Mouse (Mus musculus) heart, embryonic 10.5 days (tissue): ENCODE results near the gene Cdc34. TPM values are rescaled to one million over a fixed set of nuclear protein-coding genes. Genes with fewer than 3 reads are reported as not detected.

ENCODE experiments used
- DNase-seq: peaks from one replicate; pipeline ENCODE4 v3.0.0-alpha.2; 2017; ENCODE audit warnings: low spot score
- H3K27ac ChIP-seq: fragments of 300-500 bp; sonication (generic); 2 replicates; pipeline ENCODE4 v1.5.1; 2016; ENCODE audit warnings: mild to moderate bottlenecking
- H3K27me3 ChIP-seq: fragments of 300-500 bp; sonication (generic); 2 replicates; pipeline ENCODE4 v1.6.1; 2016; ENCODE audit warnings: mild to moderate bottlenecking; ENCODE audit not compliant: poor library complexity, insufficient read depth, severe bottlenecking
- H3K36me3 ChIP-seq: fragments of 300-500 bp; sonication (generic); 2 replicates; pipeline ENCODE4 v1.6.1; 2016; ENCODE audit warnings: mild to moderate bottlenecking, moderate library complexity
- H3K4me1 ChIP-seq: fragments of 300-500 bp; sonication (generic); 2 replicates; pipeline ENCODE4 v1.6.1; 2016; ENCODE audit warnings: mild to moderate bottlenecking
- H3K4me3 ChIP-seq: fragments of 300-500 bp; sonication (generic); 2 replicates; pipeline ENCODE4 v1.5.1; 2016; ENCODE audit warnings: mild to moderate bottlenecking, moderate library complexity
- H3K9me3 ChIP-seq: fragments of 300-500 bp; sonication (generic); 2 replicates; pipeline ENCODE4 v1.6.1; 2016; ENCODE audit warnings: mild to moderate bottlenecking, moderate library complexity
- WGBS: fragments of 180-500 bp; shearing (Covaris S2); methylation state at CpG from one replicate; pipeline ENCODE4 v1.1.7; 2016; 5-methylcytosine and 5-hydroxymethylcytosine counted together
- polyA plus RNA-seq: library from polyadenylated mRNA; unstranded; fragments of >200 nt; fragmentation: Nextera tagmentation; extraction: Ambion mirVana; gene quantifications from 2 replicates; pipeline ENCODE4 v1.2.1, GENCODE M21; 2016

The Cdc34 gene
- polyA plus RNA-seq = 188 and 215 TPM in 2 replicates

- Histone ChIP-seq H3K36me3 (peaks cover 30% of the 10 kb centered on the region), H3K9me3 (no peaks in the 10 kb centered on the region), H3K4me1 (peaks cover 44% of the 10 kb centered on the region), H3K27ac (peak within 1 kb of the TSS; percentile 90), H3K27me3 (no peaks in the 10 kb centered on the region; the same call in 1 of the 2 replicates), H3K4me3 (peak within 1 kb of the TSS; percentile 85)
- under 1% methylated on average over 84 of the region's 84 CpGs for WGBS
- peak; percentile 99 for DNase-seq
These were observed at the start of gene Cdc34 for GRCm38 (mm10) chr10:79681591-79682245. Gene Cdc34, plus strand, starts transcription at chr10:79682195.

- 76% methylated on average over 17 of the region's 17 CpGs for WGBS
- Histone ChIP-seq H3K27ac (no peak overlapping the region), H3K36me3 (no peaks in the 10 kb centered on the region), H3K4me3 (no peak overlapping the region), H3K27me3 (peaks cover 30% of the 10 kb centered on the region), H3K4me1 (peaks cover 28% of the 10 kb centered on the region), H3K9me3 (no peaks in the 10 kb centered on the region)
- no peak for DNase-seq
These were observed 48.8 kb upstream of the Cdc34 start for GRCm38 (mm10) chr10:79633006-79633777.

GRCm38 (mm10) chr10:79636287-79636686 lies 45.7 kb upstream of the Cdc34 start:
- Histone ChIP-seq H3K9me3 (no peaks in the 10 kb centered on the region), H3K4me1 (peaks cover 36% of the 10 kb centered on the region), H3K4me3 (no peak overlapping the region), H3K36me3 (no peaks in the 10 kb centered on the region), H3K27ac (no peak overlapping the region), H3K27me3 (peaks cover 48% of the 10 kb centered on the region)
- no peak for DNase-seq
- 81% methylated on average over 8 of the region's 8 CpGs for WGBS

- no peak for DNase-seq
- Histone ChIP-seq H3K4me1 (peaks cover 36% of the 10 kb centered on the region), H3K36me3 (no peaks in the 10 kb centered on the region), H3K27me3 (peaks cover 48% of the 10 kb centered on the region), H3K27ac (peak within 1 kb of the TSS; percentile 88), H3K4me3 (peak within 1 kb of the TSS; percentile 88), H3K9me3 (no peaks in the 10 kb centered on the region)
- under 1% methylated on average over 109 of the region's 116 CpGs for WGBS
These were observed 44.6 kb upstream of the Cdc34 start, which contains the start of gene Shc2 for GRCm38 (mm10) chr10:79637128-79638110. Gene Shc2, minus strand, starts transcription at chr10:79637918.

- Histone ChIP-seq H3K9me3 (no peaks in the 10 kb centered on the region), H3K27ac (no peak overlapping the region), H3K36me3 (no peaks in the 10 kb centered on the region), H3K4me1 (peaks cover 31% of the 10 kb centered on the region), H3K27me3 (peaks cover 48% of the 10 kb centered on the region), H3K4me3 (peak overlapping the region; percentile 88; the same call in 1 of the 2 replicates)
- no peak for DNase-seq
- WGBS = 7% methylated on average over 23 of the region's 23 CpGs
These were observed 43.4 kb upstream of the Cdc34 start for GRCm38 (mm10) chr10:79638486-79639204.

GRCm38 (mm10) chr10:79645711-79646110 lies 36.3 kb upstream of the Cdc34 start, which contains the start of gene Odf3l2:
Gene Odf3l2, minus strand, starts transcription at chr10:79645738.
- H3K27me3 ChIP-seq = peaks cover 16% of the 10 kb centered on the region; the same call in 1 of the 2 replicates
- no peak within 1 kb of the TSS for H3K27ac ChIP-seq
- no peaks in the 10 kb centered on the region for H3K4me1 ChIP-seq
- H3K9me3 ChIP-seq = no peaks in the 10 kb centered on the region
- WGBS = 69% methylated on average over 8 of the region's 8 CpGs
- no peaks in the 10 kb centered on the region for H3K36me3 ChIP-seq
- H3K4me3 ChIP-seq = no peak within 1 kb of the TSS
- no peak for DNase-seq

GRCm38 (mm10) chr10:79649070-79649751 lies 32.8 kb upstream of the Cdc34 start:
- no peaks in the 10 kb centered on the region for H3K36me3 ChIP-seq
- H3K4me1 ChIP-seq = no peaks in the 10 kb centered on the region
- peaks cover 29% of the 10 kb centered on the region for H3K27me3 ChIP-seq
- WGBS = 26% methylated on average over 7 of the region's 7 CpGs
- no peak overlapping the region for H3K27ac ChIP-seq
- no peak overlapping the region for H3K4me3 ChIP-seq
- no peak for DNase-seq
- no peaks in the 10 kb centered on the region for H3K9me3 ChIP-seq

GRCm38 (mm10) chr10:79652789-79653188 lies 29.2 kb upstream of the Cdc34 start:
- no peaks in the 10 kb centered on the region for H3K9me3 ChIP-seq
- H3K4me1 ChIP-seq = no peaks in the 10 kb centered on the region
- H3K27me3 ChIP-seq = peaks cover 29% of the 10 kb centered on the region
- no peak for DNase-seq
- H3K36me3 ChIP-seq = no peaks in the 10 kb centered on the region
- no peak overlapping the region for H3K27ac ChIP-seq
- H3K4me3 ChIP-seq = no peak overlapping the region
- WGBS = 77% methylated on average over 7 of the region's 7 CpGs

- Histone ChIP-seq H3K9me3 (no peaks in the 10 kb centered on the region), H3K27ac (no peak overlapping the region), H3K27me3 (peaks cover 29% of the 10 kb centered on the region), H3K36me3 (no peaks in the 10 kb centered on the region), H3K4me3 (no peak overlapping the region), H3K4me1 (no peaks in the 10 kb centered on the region)
- WGBS = 40% methylated on average over 1 of the region's 1 CpGs
- DNase-seq = no peak
These were observed 27.0 kb upstream of the Cdc34 start for GRCm38 (mm10) chr10:79654946-79655395.

GRCm38 (mm10) chr10:79658829-79659228 lies 23.2 kb upstream of the Cdc34 start:
- H3K9me3 ChIP-seq = no peaks in the 10 kb centered on the region
- H3K4me3 ChIP-seq = no peak overlapping the region
- no peak for DNase-seq
- no peaks in the 10 kb centered on the region for H3K36me3 ChIP-seq
- H3K27me3 ChIP-seq = peaks cover 22% of the 10 kb centered on the region
- H3K27ac ChIP-seq = no peak overlapping the region
- peaks cover 9% of the 10 kb centered on the region for H3K4me1 ChIP-seq
- WGBS = 13% methylated on average over 4 of the region's 4 CpGs

GRCm38 (mm10) chr10:79660298-79660697 lies 21.7 kb upstream of the Cdc34 start:
- Histone ChIP-seq H3K4me3 (no peak overlapping the region), H3K9me3 (no peaks in the 10 kb centered on the region), H3K4me1 (peaks cover 15% of the 10 kb centered on the region), H3K27ac (no peak overlapping the region), H3K36me3 (no peaks in the 10 kb centered on the region), H3K27me3 (peaks cover 17% of the 10 kb centered on the region)
- WGBS = 70% methylated on average over 2 of the region's 2 CpGs
- no peak for DNase-seq
